Mouse (Mus musculus) NIH3T3 (cell line): ENCODE results near the gene Lhpp.

ENCODE experiments used
- DNase-seq: peaks from one replicate; pipeline ENCODE4 v3.0.0-alpha.2; 2012; ENCODE audit warnings: low read depth

The Lhpp gene

GRCm38 (mm10) chr7:132599071-132599975, 11.1 kb upstream of the Lhpp start, which contains the start of gene Nkx1-2:
Gene Nkx1-2 (minus strand): TSS chr7:132599637.
- no peak for DNase-seq

GRCm38 (mm10) chr7:132600026-132600425, 10.4 kb upstream of the Lhpp start:
- no peak for DNase-seq

DNA sequence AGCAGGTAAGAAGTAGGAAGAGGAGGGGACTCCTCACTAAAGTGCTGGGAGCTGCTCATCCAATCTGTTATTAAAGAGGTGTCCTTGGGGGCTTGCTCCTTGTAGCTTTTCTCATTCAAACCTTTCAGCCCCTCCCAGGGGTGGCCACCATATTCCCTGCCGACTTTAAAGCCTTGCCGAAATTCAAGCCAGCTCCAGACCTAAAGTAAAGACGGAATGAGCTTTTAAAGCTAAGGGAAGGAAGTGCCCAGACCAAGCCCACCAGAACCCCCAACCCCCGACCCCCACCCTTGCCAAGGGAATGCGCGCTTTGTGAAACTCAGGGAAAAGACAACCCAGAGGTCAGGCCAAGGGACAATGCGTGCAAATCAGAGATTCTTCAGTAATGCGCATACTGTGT, 9.5 kb upstream of the Lhpp start:
- DNase-seq, result no peak

GRCm38 (mm10) chr7:132604720-132605119, 5.7 kb upstream of the Lhpp start:
- DNase-seq, result no peak

DNA sequence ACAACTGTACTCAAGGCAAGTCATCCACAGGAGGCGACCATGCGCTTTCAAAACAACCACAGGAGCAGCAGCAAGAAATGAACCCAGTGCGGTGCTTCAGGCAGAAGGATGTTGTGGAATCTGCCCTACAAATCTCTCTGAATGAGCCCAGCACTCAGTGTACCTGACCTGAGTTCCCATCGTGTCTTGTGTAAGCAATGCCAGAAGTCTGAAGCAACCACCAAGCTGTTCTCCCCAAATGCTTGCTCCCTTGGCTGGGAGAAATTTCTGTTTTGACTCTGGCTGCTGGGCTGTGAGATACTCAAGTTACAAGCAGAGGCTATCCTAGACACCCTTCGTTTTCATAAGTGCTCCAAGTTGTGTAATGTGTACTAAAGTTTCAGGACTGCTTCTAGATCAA, 4.7 kb upstream of the Lhpp start:
- DNase-seq, result peak; percentile 3

GRCm38 (mm10) chr7:132608316-132609020, 2.0 kb upstream of the Lhpp start:
- DNase-seq, result no peak

GRCm38 (mm10) chr7:132611530-132611929, 1.1 kb downstream of the Lhpp start:
- no peak for DNase-seq

GRCm38 (mm10) chr7:132615346-132615745, 4.9 kb downstream of the Lhpp start:
- no peak for DNase-seq

DNA sequence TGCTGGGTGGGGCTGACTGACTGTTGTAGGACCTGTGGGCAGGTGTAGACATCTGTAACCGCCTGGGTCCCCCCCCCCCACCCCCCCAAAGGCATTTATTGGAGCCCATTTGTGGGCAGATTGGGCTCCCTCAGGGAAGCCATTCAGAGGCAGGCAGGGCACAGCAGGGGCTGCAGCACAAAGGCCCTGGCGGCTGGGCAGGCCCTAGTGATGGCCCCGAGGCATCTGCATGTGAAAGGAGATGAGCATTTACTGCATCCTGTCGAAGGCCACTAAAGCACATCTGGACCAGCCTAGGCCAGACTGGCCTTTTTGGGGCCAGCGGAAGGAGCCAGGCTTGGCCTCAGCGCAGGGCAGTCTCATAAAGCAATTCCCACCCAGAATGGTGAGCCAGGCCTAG, 6.0 kb downstream of the Lhpp start:
- no peak for DNase-seq

- DNase-seq, result no peak
These were observed 6.7 kb downstream of the Lhpp start for GRCm38 (mm10) chr7:132617021-132617564.

DNA sequence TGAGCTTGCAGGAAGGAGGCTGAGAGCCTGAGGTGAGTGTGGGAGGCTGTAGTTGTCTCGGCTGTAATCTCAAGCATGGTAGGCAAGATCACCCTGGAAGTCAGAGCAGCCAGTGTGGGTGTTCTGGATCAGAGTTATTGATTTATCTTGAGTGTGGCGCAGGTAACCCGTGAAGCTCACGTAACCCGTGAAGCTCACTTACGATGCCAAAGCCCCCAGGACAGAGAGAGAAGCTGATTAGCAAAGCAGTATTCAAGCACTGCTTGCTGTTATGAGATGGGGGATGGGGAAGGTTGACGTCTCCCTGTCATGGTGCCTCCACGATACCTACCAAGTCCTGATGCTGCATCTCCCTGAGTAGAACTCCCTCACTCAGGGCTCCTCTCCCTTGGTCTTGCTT, 9.1 kb downstream of the Lhpp start:
- DNase-seq, result no peak

GRCm38 (mm10) chr7:132619975-132620918, 9.8 kb downstream of the Lhpp start:
- no peak for DNase-seq

GRCm38 (mm10) chr7:132624161-132624560, 13.7 kb downstream of the Lhpp start:
- DNase-seq, result no peak

DNA sequence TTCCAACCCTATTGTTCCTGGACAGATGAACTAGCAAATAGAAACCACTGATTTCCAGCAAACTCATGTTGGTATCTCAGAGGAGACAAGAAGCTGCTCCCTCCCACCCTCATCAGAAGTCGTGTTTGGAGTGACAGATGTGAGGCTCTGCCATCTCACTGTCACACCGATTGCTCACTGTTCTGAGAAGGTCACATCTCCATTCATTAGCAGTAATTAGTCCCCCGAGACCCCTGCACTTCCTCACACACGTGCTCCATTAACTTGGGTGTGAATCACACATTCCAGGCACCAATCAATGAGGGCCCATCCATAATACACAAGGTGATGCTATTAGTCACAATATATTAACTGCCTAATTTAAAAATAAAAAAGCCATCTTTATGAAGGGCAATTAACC, 15.7 kb downstream of the Lhpp start:
- DNase-seq, result no peak

- peak; percentile 31 for DNase-seq
These were observed 17.0 kb downstream of the Lhpp start for GRCm38 (mm10) chr7:132627448-132627847.

GRCm38 (mm10) chr7:132631313-132631712, 20.9 kb downstream of the Lhpp start:
- no peak for DNase-seq

DNA sequence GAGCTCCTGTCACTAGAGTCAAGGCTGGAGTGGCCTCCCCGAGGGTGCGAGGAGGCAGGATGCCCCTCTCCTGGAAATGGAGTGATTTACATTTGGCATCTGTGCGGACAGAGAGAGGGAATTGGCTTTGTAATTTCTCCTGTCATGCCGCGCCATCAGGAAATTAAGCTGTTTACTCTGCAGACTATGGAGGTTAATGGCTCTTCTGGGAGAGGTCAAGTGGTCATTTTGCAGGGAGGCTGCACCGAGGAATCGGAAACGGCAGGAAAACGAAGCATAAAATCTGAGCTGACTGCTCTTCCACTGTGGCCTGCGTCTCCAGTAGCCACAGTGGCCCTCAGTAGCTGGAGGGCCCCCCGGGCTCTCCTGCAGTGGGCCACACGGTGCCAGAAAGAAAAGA, 26.9 kb downstream of the Lhpp start:
- no peak for DNase-seq

- peak; percentile 71 for DNase-seq
These were observed 28.1 kb downstream of the Lhpp start for GRCm38 (mm10) chr7:132638446-132639087.

DNA sequence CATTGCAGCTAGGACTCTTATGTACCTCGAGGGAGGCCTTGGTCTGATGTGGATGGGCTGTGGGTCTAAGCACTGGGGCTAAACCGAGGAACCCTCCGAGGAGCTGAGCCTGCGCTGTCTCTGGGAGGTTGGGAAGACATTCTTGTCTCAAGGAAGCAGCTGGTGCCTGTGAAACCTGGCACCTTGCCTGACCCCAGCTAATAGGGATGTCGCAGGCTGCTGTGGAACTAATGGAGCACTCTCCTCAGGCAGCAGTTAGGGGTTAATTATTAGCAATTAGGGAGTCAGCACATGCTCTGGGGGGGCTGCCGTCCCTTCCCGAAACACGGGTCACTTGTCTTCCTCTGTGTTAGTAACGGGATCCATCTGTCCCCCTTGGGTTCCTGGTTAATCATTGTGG, 30.5 kb downstream of the Lhpp start:
- DNase-seq, result no peak

GRCm38 (mm10) chr7:132641606-132642005, 31.2 kb downstream of the Lhpp start:
- no peak for DNase-seq

GRCm38 (mm10) chr7:132644605-132645279, 34.3 kb downstream of the Lhpp start:
- DNase-seq, result no peak
